Mouse (Mus musculus) telencephalon, adult 2 months (tissue): Measurements from ENCODE around the gene E2f4.

Experiments used
- DNase-seq: peaks from one replicate; pipeline ENCODE4 v3.0.0-alpha.2; 2011; ENCODE audit warnings: low read depth, low spot score

Gene E2f4

GRCm38 (mm10) chr8:105297511-105298192 is at the start of gene E2f4:
Gene E2f4 (plus strand): TSS chr8:105297663.
- DNase-seq, result peak; percentile 91

DNA sequence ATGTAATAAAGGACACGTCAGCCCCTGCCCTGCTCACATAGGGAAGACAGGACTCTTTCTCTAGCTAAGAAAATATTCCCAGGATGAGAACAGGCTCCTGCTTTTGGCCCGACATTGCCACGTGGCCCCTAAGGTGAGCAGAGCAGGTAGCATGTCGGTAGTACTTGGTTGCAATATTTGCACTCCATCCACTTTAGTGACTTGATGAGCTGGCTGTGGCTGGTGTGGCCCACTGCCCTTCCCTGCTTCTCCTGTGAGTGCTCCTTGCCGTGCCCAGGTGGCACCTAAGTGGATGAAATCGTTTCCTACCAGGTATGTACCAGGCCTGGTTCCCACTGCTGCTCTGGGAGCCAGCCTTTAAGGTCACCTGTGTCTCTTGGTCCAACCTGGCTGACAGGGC is 45.5 kb upstream of the E2f4 start:
- DNase-seq, result no peak

DNA sequence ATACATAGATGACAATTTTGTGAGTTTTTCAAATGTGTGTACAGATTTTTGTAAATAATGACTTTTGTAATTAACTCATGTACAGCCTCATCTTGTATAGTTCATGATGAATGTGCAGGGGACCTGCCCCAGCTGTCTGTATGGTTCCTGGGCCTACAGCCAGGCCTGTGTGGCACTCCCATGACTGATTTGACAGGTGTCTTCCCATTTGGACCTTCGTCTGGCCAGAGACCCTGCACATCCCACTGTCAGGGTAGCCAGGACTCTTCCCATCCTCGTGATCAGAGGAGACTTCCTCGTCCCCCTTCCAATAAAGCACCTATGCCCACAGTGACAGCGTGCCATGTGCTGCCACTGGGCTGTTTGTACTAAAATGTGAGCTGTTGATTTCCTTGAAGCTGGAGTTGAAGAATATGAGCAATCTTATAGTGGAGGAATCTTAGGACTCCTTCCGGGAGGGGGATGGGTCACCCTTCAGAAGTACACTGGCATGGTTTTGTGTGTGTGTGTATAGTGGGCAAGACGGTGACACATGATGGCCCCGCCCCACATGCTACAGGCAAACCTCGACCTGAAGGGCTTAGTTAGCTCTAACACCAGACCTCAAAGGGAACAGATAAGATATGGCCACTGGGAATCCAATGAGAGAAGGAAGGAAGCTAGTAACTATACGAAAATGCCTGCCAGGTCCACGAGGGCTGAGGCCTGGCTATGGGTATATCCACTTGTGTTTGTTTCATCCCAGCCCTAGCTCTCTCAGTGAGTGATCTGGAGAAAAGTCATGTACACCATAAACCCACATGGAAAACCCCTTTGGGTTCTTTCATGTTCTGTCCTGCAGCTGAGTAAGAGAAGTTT is 44.6 kb upstream of the E2f4 start:
- DNase-seq, result no peak

- DNase-seq, result no peak
Observed at GRCm38 (mm10) chr8:105253766-105254151, 43.7 kb upstream of the E2f4 start.

DNA sequence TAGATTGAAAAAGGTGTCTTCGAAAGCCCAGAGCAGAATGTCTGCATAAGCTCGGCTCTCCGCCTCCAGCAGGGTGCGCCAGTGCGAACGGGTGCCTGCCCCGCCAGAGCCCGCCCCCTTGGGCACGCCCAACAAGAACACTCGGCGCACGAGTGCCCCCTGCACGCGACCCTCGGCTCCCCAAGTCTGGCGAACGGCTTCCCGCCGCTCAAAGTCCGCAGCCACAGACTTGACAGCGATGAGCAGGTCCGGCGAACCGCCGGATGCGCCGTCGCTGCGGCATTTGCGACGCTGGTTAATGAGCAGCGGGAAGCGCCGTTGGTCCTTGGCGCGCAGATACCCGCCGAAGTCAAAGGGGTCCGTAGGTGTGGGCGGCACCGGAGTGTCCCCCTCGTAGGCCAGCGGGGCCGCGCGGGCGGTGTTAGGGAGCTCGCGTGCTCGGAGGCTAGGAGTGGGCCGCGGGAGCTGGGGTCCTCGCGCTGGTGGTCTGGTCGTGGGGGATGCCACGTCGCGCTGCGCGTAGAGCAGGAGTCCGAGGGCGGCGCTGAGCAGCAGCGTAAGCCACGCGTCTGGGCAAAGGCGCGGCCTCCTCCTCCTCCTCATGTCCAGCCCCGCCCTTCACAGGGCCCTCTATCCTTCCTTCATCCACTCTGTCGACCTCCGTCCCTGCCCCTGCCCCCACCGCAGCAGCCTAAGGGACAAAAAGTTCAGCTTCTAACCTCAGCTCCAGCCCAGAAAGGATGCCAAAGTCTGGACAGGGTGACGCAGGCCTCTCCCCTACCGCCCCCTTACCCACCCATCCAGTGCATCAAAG is 43.1 kb upstream of the E2f4 start:
- DNase-seq, result peak; percentile 73

GRCm38 (mm10) chr8:105254966-105255350 is 42.5 kb upstream of the E2f4 start, which contains the start of gene B3gnt9:
Gene B3gnt9 (minus strand): TSS chr8:105255153.
- DNase-seq, result no peak

- no peak for DNase-seq
Observed at GRCm38 (mm10) chr8:105257318-105258114, 39.9 kb upstream of the E2f4 start.

DNA sequence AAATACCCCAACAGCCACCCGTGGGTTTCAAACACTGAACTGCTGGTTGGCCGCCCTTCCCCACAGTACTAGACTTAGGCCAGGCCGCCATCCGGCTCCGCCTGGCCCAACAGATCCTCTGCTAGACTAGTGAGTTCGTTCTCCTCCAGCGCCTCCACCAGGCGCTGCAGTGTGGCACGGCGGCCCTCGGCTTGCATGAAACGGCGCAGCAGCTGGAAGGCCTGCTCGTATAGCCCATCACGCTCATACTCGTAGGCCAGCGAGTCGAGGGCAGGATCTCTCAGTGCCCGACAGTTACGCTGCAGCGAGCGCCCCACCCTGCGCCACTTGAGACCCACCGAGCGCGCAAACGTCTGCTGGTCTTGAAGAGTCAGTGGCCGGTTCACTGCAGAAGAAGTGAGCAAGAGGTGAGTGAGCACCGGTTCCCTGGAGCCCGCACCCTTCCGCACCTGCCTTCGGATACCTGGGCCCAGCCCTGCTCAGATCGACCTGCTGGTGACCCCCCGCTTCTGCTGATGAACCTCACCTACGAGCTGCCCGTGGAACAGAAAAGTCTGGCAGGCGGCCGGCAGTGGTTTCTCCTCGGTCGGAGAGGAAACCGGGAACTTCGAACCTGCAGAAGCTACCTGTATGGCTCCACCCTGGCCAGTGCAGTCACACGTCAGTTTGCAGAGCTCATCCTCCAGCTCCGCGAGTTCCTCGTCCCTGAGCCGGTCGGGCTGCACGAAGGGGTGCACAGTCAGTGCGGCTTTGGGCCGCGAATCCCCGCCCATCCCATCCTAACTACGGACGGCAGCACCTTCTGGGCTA is 38.3 kb upstream of the E2f4 start:
- no peak for DNase-seq

- no peak for DNase-seq
Observed at GRCm38 (mm10) chr8:105259721-105260320, 37.6 kb upstream of the E2f4 start.

- no peak for DNase-seq
Observed at GRCm38 (mm10) chr8:105260371-105261099, 36.9 kb upstream of the E2f4 start.

DNA sequence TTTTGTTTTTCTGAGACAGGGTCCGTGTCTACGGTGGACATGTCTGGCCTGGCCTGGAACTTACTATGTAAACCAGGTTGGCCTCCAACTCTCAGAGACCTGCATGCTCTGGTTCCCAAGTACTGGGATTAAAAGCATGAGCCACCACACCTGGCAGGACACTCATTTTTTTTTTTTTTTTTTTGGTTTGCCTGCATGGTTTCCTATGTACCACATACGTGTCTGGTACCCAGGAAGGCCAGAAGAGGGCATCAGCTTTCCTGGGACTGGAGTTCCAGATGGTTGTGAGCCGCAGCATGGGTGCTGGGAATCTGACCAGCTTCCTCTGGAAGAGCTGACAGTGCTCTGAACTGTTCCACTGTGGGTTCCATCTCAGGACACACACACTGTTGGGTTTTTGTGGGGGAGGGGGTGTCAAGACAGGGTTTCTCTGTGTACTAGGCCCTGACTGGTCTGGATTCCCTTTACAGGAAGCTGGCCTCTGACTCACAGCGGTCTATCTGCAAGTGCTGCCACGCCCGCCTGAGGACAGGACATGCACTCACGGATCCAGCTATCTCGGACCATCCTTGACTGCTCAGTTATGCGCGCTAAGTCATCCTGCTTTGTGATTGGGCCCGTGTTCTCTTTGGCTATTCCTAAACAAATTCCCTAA is 36.0 kb upstream of the E2f4 start:
- no peak for DNase-seq

DNA sequence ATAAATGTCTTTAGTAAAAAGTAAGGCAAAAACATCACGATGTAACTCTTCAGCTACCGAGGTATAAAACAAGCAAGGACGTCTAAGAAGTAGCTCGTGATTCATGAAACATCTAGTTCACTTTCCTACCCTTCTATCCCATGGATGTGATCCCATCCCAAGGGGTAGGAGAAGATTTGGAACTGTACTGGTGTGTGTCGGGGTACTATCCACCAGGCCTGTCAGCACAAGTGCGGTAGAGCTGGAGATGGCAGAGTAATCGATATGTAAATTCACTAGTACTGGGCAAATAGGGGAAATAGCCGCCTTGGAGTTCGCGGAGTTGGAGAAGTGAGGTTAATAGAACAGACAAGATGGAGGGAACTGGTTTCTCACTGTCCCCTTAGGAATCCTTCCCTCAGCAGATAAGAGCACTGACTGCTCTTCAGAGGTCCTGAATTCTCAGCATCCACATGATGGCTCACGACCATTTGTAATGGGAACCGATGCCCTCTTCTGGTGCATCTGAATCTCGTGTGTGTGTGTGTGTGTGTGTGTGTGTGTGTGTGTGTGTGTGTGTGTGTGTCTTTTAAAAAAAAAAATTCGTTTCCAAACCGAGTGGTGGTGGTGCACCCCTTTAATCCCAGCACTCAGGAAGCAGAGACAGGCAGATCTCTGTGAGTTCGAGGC is 34.1 kb upstream of the E2f4 start:
- no peak for DNase-seq

- no peak for DNase-seq
Observed at GRCm38 (mm10) chr8:105264024-105264982, 33.2 kb upstream of the E2f4 start, which contains the start of the genes Tradd and Fbxl8. Gene Tradd (minus strand): TSS chr8:105264609. Gene Fbxl8 (plus strand): TSS chr8:105264648.

- no peak for DNase-seq
Observed at GRCm38 (mm10) chr8:105265128-105265527, 32.3 kb upstream of the E2f4 start.

DNA sequence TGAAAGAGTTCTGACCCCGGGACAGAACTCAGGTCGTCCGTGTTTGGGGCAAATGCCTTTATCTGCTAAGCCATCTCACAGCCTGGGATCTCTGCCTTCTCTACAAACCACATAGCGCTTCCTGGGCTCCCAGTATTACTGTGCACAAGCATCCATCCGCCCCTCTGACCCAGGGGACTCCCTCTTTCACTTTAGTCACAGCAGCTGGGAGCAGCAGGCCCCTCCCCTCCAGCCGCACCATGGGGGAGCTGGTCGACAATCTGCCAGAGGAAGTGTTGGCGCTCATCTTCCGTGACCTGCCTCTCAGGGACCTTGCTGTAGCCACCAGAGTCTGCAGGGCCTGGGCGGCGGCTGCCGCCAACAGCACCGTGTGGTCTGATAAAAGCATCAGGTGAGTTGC is 30.7 kb upstream of the E2f4 start:
- DNase-seq, result no peak

GRCm38 (mm10) chr8:105268342-105269074 is 29.0 kb upstream of the E2f4 start:
- peak; percentile 89 for DNase-seq
